Mouse (Mus musculus) olfactory bulb, adult 2 months (tissue): ENCODE measurements around the gene Ak7.

ENCODE experiments used
- CTCF ChIP-seq: fragments of 200-500 bp; IDR thresholded peaks from 2 replicates; pipeline ENCODE4 v1.5.1; 2012; ENCODE audit warnings: low read depth, mild to moderate bottlenecking, low read length, moderate library complexity; ENCODE audit not compliant: insufficient read depth
- POLR2A ChIP-seq: fragments of 200-500 bp; IDR thresholded peaks from 2 replicates; pipeline ENCODE4 v1.6.1; 2012; ENCODE audit warnings: mild to moderate bottlenecking, low read depth, low read length, moderate library complexity; ENCODE audit not compliant: insufficient read depth

GRCm38 (mm10) chr12:105697104-105697780 is 8.5 kb upstream of the Ak7 start:
- TF ChIP-seq POLR2A (no peak), CTCF (no peak)
